Mouse (Mus musculus) E14TG2a.4 (cell line): ENCODE results near the gene Kcnmb4.

Source experiments
- CTCF ChIP-seq: conservative IDR thresholded peaks from 2 replicates; pipeline ENCODE4 v1.5.1; 2014; ENCODE audit warnings: low read length
- NANOG ChIP-seq: IDR thresholded peaks from 2 replicates; pipeline ENCODE4 v1.6.1; 2014; ENCODE audit warnings: borderline replicate concordance, low read length, mixed read lengths

GRCm38 (mm10) chr10:116472579-116472978 lies 1.1 kb downstream of the Kcnmb4 start:
- TF ChIP-seq CTCF (no peak), NANOG (no peak)
